Mouse (Mus musculus) MEL (cell line): ENCODE results near the gene Fgf8.

Experiments used
- BHLHE40 ChIP-seq: IDR thresholded peaks from 2 replicates; pipeline ENCODE4 v1.6.1; 2012; ENCODE audit warnings: low read depth, mild to moderate bottlenecking, inconsistent platforms, low read length, improper control_type of control experiment, borderline replicate concordance
- CHD1 ChIP-seq: IDR thresholded peaks from 2 replicates; pipeline ENCODE4 v1.6.1; 2012; ENCODE audit warnings: low read depth, mild to moderate bottlenecking, inconsistent platforms, low read length, improper control_type of control experiment
- CHD2 ChIP-seq: IDR thresholded peaks from 2 replicates; pipeline ENCODE4 v1.6.1; 2011; ENCODE audit warnings: low read length, improper control_type of control experiment
- CTCF ChIP-seq, 3 experiments: IDR thresholded peaks in 2 of 3; conservative IDR thresholded peaks in 1 of 3; 2 replicates each; pipeline ENCODE4 v1.5.1; 2011 to 2012; ENCODE audit warnings: low read length in 3 of 3, low read depth in 2 of 3, mild to moderate bottlenecking in 2 of 3, improper control_type of control experiment in 1 of 3, inconsistent platforms in 1 of 3, mixed read lengths in 1 of 3, moderate library complexity in 1 of 3; ENCODE audit not compliant: control insufficient read depth in 1 of 3, insufficient read depth in 1 of 3, poor library complexity in 1 of 3, severe bottlenecking in 1 of 3
- MAZ ChIP-seq: IDR thresholded peaks from 2 replicates; pipeline ENCODE4 v1.6.1; 2012; ENCODE audit warnings: low read depth, mild to moderate bottlenecking, inconsistent platforms, low read length, improper control_type of control experiment
- RCOR1 ChIP-seq: IDR thresholded peaks from 2 replicates; pipeline ENCODE4 v1.6.1; 2012; ENCODE audit warnings: low read depth, mild to moderate bottlenecking, inconsistent platforms, low read length, improper control_type of control experiment
- USF2 ChIP-seq, 2 experiments: IDR thresholded peaks; 2 replicates each; pipeline ENCODE4 v1.6.1; 2011 to 2012; ENCODE audit warnings: improper control_type of control experiment in 2 of 2, low read length in 2 of 2, borderline replicate concordance in 1 of 2, inconsistent platforms in 1 of 2, low read depth in 1 of 2, mild to moderate bottlenecking in 1 of 2; ENCODE audit not compliant: insufficient read depth in 1 of 2
- ZC3H11A ChIP-seq: IDR thresholded peaks from 2 replicates; pipeline ENCODE4 v1.6.1; 2012; ENCODE audit warnings: low read depth, mild to moderate bottlenecking, inconsistent platforms, low read length, improper control_type of control experiment

GRCm38 (mm10) chr19:45780350-45780915 lies 37.7 kb upstream of the Fgf8 start:
- TF ChIP-seq BHLHE40 (no peak), CTCF (IDR thresholded peaks at IDR 0.05 in 2 of 3, conservative IDR thresholded peaks at IDR 0.05 in 1 of 3; ENCODE audit: control insufficient read depth in 1 of 3, insufficient read depth in 1 of 3, low read depth in 2 of 3, low read length in 3 of 3, poor library complexity in 1 of 3, severe bottlenecking in 1 of 3) (no peak), MAZ (no peak), USF2 (IDR thresholded peaks at IDR 0.05; ENCODE audit: borderline replicate concordance in 1 of 2, insufficient read depth in 1 of 2, low read depth in 1 of 2, low read length in 2 of 2) (no peak), RCOR1 (no peak), CHD2 (no peak), ZC3H11A (no peak), CHD1 (no peak)
